Mouse (Mus musculus) ovary, adult 18-20 months (tissue): ENCODE data around the gene Padi4.

ENCODE experiments used
- DNase-seq: peaks from one replicate; pipeline ENCODE4 v3.0.0; 2022; ENCODE audit warnings: low spot score, mixed read lengths

Gene Padi4

DNA sequence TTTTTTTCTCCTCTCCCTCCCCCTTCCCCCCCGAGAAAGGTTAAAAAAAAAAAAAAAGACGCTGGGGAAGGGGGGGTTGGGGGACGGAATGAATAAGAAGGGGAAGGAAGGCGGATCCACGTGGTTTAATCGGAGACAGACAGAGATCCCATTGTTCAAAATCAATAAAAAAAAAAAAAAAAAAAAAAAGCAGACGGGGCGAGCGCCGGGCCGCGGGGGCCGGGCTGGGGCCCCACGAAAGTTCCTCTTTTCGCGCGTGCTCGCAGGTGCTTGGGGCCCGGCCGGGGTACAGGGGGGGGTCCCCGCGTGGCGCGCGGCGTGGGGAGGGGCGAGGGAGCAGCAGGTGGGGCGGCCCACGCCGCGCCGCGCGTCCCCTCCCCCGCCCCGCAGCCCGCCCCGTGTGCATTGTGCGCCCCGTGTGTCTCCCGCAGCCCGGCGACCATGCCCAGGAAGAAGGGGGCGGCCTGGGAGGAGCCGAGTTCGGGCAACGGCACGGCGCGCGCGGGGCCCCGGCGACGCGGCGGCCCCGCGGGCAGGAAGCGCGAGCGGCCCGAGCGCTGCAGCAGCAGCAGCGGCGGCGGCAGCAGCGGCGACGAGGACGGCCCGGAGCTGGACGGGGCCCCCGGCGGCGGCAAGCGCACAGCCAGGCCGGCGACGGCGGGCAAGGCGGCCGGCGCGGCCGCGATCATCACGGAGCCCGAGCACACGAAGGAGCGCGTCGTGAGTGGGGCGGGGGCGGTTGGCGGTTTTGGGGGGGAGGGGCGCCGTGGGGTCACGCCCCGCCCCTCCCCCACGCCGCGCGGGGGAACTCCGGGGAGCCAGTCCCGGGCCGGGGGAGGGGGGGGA lies 72.1 kb downstream of the Padi4 start:
- DNase-seq = no peak

DNA sequence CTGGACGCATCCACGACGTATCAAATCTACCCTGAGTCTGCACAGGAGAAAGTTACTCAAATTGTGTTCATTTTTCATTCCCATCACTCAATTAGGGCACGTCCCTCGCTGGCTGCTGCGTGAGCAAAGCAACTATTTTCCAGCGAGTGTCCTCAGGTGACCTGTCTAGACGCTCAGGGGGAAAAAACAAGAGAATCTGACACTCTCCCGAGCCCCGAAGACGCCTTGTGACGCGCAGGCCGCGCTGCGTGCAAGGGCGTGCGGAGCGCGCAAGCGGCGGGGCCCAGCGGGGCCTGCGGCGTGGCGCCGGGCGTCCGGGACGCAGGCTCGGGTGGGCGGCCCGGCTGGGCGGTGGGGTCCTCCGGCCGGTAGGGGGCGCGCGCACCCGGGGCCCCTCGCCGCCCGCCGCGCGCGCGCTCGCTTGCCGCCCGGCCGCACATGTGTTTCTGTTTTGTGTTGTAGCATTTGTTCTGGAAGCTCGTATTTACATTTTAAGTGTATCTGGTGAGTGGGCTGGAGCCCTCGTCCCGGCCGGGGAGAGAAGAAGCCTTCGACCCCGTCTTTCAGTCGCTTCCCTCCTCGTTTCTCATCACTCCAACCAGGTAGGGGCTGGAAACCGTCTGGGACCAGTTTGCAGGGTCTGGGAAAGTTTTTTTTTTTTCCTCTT lies 72.9 kb downstream of the Padi4 start:
- peak; percentile 59 for DNase-seq

DNA sequence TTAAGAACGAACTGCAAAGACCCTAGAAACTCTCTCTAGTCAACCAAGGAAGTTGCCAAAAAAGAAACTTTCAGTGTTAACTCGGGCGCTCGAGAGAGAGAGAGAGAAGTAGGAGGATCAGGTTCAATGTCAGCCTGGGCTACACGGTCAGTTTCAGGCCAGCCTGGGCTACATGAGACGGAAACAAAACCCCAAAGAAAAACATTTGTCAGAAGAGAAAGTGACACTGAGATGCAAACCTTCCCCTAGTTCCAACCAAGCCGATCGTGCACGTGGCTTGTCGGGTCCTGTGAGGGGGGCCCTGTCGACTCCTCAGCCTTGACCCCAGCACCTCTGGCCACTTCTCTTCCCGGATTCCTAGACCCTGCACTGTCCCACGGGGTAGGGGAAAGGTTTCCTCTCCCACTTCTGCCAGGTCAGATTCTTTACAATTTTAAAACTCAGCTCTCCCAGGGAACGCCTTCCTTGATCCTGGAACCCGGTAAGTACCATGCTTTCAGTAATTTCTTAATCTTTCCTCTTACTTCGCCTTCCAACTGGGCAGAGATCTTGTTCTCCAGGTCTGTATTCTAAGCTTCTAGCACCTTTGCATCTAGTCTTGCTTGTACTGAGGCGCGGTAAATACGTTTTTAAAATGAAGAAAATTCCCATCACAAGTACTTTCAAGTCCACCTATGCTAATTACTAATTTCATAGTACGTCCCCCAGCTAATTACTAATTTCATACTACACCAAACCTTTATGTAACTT lies 73.6 kb downstream of the Padi4 start, which contains the start of gene Rcc2:
Gene Rcc2, plus strand, starts transcription at position 273 of the 750 bp plus-strand sequence.
- DNase-seq = no peak

DNA sequence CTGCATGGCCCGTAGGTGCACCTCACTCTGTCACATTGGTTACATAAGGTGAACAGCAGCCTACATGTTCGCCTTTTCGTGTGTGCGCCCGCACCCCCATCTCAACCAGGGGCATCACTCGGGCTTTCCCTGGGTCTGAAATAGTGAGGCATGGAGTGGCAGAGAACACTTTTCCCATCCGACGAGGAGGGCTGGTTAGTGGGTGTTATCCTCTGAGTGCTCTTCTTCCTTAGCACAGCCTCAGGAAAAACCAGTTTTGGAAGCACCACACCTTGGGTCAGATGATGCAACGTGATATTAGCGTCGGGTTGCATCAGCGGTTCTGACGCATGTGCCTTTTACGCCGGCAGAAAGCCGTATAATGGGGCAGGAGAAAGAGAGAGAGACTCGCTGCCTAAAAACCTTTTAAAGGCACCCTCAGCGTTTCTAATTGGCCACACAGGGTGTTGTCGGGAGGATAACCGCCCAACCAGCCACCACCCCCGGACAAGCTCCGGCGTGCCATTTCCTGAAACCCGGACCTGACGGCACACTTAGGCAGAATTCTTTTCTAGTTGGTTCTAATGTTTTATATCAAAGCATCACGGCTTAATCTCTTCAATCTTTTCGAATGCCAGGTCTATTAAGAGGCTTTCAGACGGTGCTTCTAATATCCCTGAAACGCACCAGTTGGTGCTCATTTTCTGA lies 74.5 kb downstream of the Padi4 start:
- DNase-seq = peak; percentile 67
